Comparison of ENCODE assay signal across 9 mouse cellular contexts in the genomic region with DNA sequence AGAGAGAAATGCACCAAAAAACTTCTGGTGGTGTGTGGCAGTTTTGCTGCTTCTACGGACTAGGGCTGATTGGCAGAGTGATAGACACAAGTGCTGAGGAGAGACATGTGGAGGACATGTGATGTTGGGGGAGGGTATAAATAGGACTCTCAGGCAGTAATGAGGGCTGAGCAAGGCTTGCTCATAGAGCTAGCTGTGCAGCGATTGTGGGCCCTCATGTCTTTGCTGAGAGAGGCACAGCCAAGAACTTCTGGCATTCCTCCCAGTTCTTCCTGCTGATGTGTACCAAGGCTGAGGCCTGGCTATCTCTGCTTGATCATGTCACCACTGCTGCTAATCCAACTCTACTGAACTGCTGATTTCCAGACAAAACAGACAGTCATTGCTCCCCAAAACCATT.
A peak's percentile ranks its signal among the peaks of the same experiment; 100 is the strongest.
DNase-seq lines count a peak whose midpoint lies in the region; ATAC-seq and TF ChIP-seq lines count a peak whose summit lies in the region.
"Had no signal": no experiment of that assay in that cellular context is flagged by ENCODE, and none has a peak within 500 bp of the region (broad histone marks: within the 10 kb centered on the region; RNA-seq: fewer than 3 reads in every experiment).

No protein-coding gene starts in this region.

- no peak overlapping the region for H3K27ac ChIP-seq in embryonic facial prominence, embryonic 14.5 days (replicated peaks; ENCODE audit: low read depth, low read length)
- H3K27ac ChIP-seq in embryonic facial prominence, embryonic 10.5 days (replicated peaks): no peak overlapping the region
- no peak overlapping the region for H3K27ac ChIP-seq in midbrain, embryonic 13.5 days
- no peak overlapping the region for H3K27ac ChIP-seq in midbrain, embryonic 10.5 days (replicated peaks)
- peak overlapping the region; percentile 79 for H3K27ac ChIP-seq in gastrocnemius, adult 2 months

- no peaks in the 10 kb centered on the region for H3K27me3 ChIP-seq in embryonic facial prominence, embryonic 14.5 days (replicated peaks; ENCODE audit: control insufficient read depth, insufficient read depth, low read length)
- H3K27me3 ChIP-seq in embryonic facial prominence, embryonic 10.5 days (replicated peaks; ENCODE audit: low read depth, poor library complexity, severe bottlenecking): no peaks in the 10 kb centered on the region
- no peaks in the 10 kb centered on the region for H3K27me3 ChIP-seq in midbrain, embryonic 13.5 days
- H3K27me3 ChIP-seq in midbrain, embryonic 10.5 days (ENCODE audit: low read depth, poor library complexity, severe bottlenecking): no peaks in the 10 kb centered on the region
- H3K27me3 ChIP-seq: CH12.LX had no signal

- peak; percentile 34; the same call in 1 of the 2 replicates for ATAC-seq in embryonic facial prominence, embryonic 14.5 days (ENCODE audit: low read depth)
- ATAC-seq in midbrain, embryonic 13.5 days: 0 out of 2 replicates have a peak, but pooled peaks have one; percentile 17

- intact Hi-C loops in gastrocnemius, adult 2 months (cut with DNase I): no loop called here

- WGBS in embryonic facial prominence, embryonic 14.5 days: 74% methylated on average over 2 of the region's 2 CpGs
- WGBS in embryonic facial prominence, embryonic 10.5 days: 80% methylated on average over 2 of the region's 2 CpGs
- WGBS in midbrain, embryonic 13.5 days: 88% methylated on average over 2 of the region's 2 CpGs
- WGBS in midbrain, embryonic 10.5 days: 92% methylated on average over 2 of the region's 2 CpGs

- H3K9ac ChIP-seq in embryonic facial prominence, embryonic 14.5 days (ENCODE audit: low read depth, low read length): no peak overlapping the region
- H3K9ac ChIP-seq in midbrain, embryonic 13.5 days (replicated peaks): no peak overlapping the region

- no peak overlapping the region for H3K4me3 ChIP-seq in embryonic facial prominence, embryonic 14.5 days (ENCODE audit: low read depth, low read length)
- no peak overlapping the region for H3K4me3 ChIP-seq in embryonic facial prominence, embryonic 10.5 days
- no peak overlapping the region for H3K4me3 ChIP-seq in midbrain, embryonic 13.5 days (replicated peaks)
- no peak overlapping the region for H3K4me3 ChIP-seq in midbrain, embryonic 10.5 days
- no peak overlapping the region for H3K4me3 ChIP-seq in gastrocnemius, adult 2 months

- H3K4me2 ChIP-seq in embryonic facial prominence, embryonic 14.5 days (ENCODE audit: low read depth, low read length): no peak overlapping the region
- no peak overlapping the region for H3K4me2 ChIP-seq in midbrain, embryonic 13.5 days (replicated peaks)

- TF ChIP-seq CTCF in gastrocnemius, adult 2 months (IDR thresholded peaks at IDR 0.05): no peak

- H3K36me3 ChIP-seq in embryonic facial prominence, embryonic 14.5 days (ENCODE audit: control insufficient read depth, insufficient read depth, low read length): no peaks in the 10 kb centered on the region
- H3K36me3 ChIP-seq in embryonic facial prominence, embryonic 10.5 days (replicated peaks): no peaks in the 10 kb centered on the region
- no peaks in the 10 kb centered on the region for H3K36me3 ChIP-seq in midbrain, embryonic 13.5 days
- no peaks in the 10 kb centered on the region for H3K36me3 ChIP-seq in midbrain, embryonic 10.5 days

- no peaks in the 10 kb centered on the region for H3K4me1 ChIP-seq in embryonic facial prominence, embryonic 14.5 days (ENCODE audit: control insufficient read depth, insufficient read depth, low read length)
- H3K4me1 ChIP-seq in embryonic facial prominence, embryonic 10.5 days: no peaks in the 10 kb centered on the region
- 0 out of 2 replicates have a peak, but pooled peaks cover 5% of the 10 kb centered on the region for H3K4me1 ChIP-seq in midbrain, embryonic 13.5 days (replicated peaks)
- no peaks in the 10 kb centered on the region; the same call in 1 of the 2 replicates for H3K4me1 ChIP-seq in midbrain, embryonic 10.5 days

- H3K9me3 ChIP-seq in embryonic facial prominence, embryonic 14.5 days (ENCODE audit: control insufficient read depth, low read length): no peaks in the 10 kb centered on the region
- H3K9me3 ChIP-seq in embryonic facial prominence, embryonic 10.5 days: no peaks in the 10 kb centered on the region
- H3K9me3 ChIP-seq in midbrain, embryonic 13.5 days: no peaks in the 10 kb centered on the region
- no peaks in the 10 kb centered on the region for H3K9me3 ChIP-seq in midbrain, embryonic 10.5 days (replicated peaks)

- peak; percentile 71 for DNase-seq in embryonic facial prominence, embryonic 14.5 days (ENCODE audit: low spot score)
- DNase-seq in embryonic facial prominence, embryonic 10.5 days (ENCODE audit: low spot score): no peak
- no peak for DNase-seq in midbrain, embryonic 10.5 days (ENCODE audit: low spot score)
- DNase-seq in gastrocnemius, adult 2 months: peak; percentile 76
- peak; percentile 43 for DNase-seq in kidney, postnatal 14 days
- no peak for DNase-seq in spleen, adult 12 weeks (ENCODE audit: low spot score)
- no peak for DNase-seq in frontal cortex, postnatal 14 days (ENCODE audit: low spot score in 2 of 2)

Comparison
In these comparisons a context has a peak if more than half of its experiments do, and no peak if none do; other contexts are left out.
1. DNase-seq: peak in embryonic facial prominence, embryonic 14.5 days (single experiment), gastrocnemius, adult 2 months (single experiment) and kidney, postnatal 14 days (single experiment); none in embryonic facial prominence, embryonic 10.5 days (single experiment), midbrain, embryonic 10.5 days (single experiment), spleen, adult 12 weeks (single experiment) and frontal cortex, postnatal 14 days (0 of 2).